Mouse (Mus musculus): ENCODE measurements around the gene Smim6. TPM values are rescaled to one million over a fixed set of nuclear protein-coding genes. Genes with fewer than 3 reads are reported as not detected.

The Smim6 gene
- total and polyA plus RNA-seq, 3 experiments, result 1.2 to 3.8 TPM; not detected in 1

GRCm38 (mm10) chr11:115929818-115930217 is 18.0 kb downstream of the Smim6 start:
- Histone ChIP-seq H3K79me2 (ENCODE audit: control insufficient read depth, insufficient read depth, low read length, poor library complexity) (peaks cover 21% of the 10 kb centered on the region), H3K36me3 (ENCODE audit: control insufficient read depth in 1 of 2, insufficient read depth in 2 of 2, low read length in 2 of 2) (peaks cover 0 to 9% of the 10 kb centered on the region in 2 experiments; a peak in 2 of 4 replicates), H3K9me3 (replicated peaks; ENCODE audit: insufficient read depth, low read length) (no peaks in the 10 kb centered on the region), H3K4me3 (ENCODE audit: control insufficient read depth in 1 of 2, insufficient read depth in 1 of 2, low read depth in 2 of 2, low read length in 2 of 2) (no peak overlapping the region), H3K4me1 (ENCODE audit: control insufficient read depth in 1 of 2, insufficient read depth in 2 of 2, low read length in 2 of 2) (peaks cover 9 to 11% of the 10 kb centered on the region in 2 experiments; a peak in 3 of 4 replicates), H3K27me3 (ENCODE audit: control insufficient read depth in 1 of 2, insufficient read depth in 2 of 2, low read length in 2 of 2) (no peaks in the 10 kb centered on the region), H3K27ac (ENCODE audit: control insufficient read depth, low read depth, low read length) (no peak overlapping the region), H3K9ac (ENCODE audit: control insufficient read depth, low read depth, low read length, poor library complexity, severe bottlenecking) (no peak overlapping the region)
- TF ChIP-seq CHD2 (IDR thresholded peaks at IDR 0.05; ENCODE audit: low read length), result no peak
- no peak for TF ChIP-seq MAX (IDR thresholded peaks at IDR 0.05; ENCODE audit: low read length)
- no peak for TF ChIP-seq CTCF (IDR thresholded peaks at IDR 0.05 in 2 of 3, conservative IDR thresholded peaks at IDR 0.05 in 1 of 3; ENCODE audit: control insufficient read depth in 1 of 3, insufficient read depth in 1 of 3, low read depth in 2 of 3, low read length in 3 of 3, poor library complexity in 1 of 3, severe bottlenecking in 1 of 3)
- no peak for TF ChIP-seq UBTF (IDR thresholded peaks at IDR 0.05; ENCODE audit: borderline replicate concordance, insufficient read depth, low read depth, low read length)
- no peak for TF ChIP-seq KAT2A (conservative IDR thresholded peaks at IDR 0.05; ENCODE audit: low read depth, low read length)
- no peak for TF ChIP-seq CHD1 (IDR thresholded peaks at IDR 0.05; ENCODE audit: low read depth, low read length)
- no peak for TF ChIP-seq TBP (IDR thresholded peaks at IDR 0.05; ENCODE audit: low read depth, low read length)
- no peak for TF ChIP-seq TCF12 (IDR thresholded peaks at IDR 0.05; ENCODE audit: low read depth, low read length)
- TF ChIP-seq RCOR1 (IDR thresholded peaks at IDR 0.05; ENCODE audit: low read depth, low read length), result no peak
- no peak for TF ChIP-seq ZKSCAN1 (IDR thresholded peaks at IDR 0.05; ENCODE audit: low read depth, low read length)
- no peak for TF ChIP-seq HCFC1 (IDR thresholded peaks at IDR 0.05; ENCODE audit: low read depth, low read length)
- no peak for TF ChIP-seq MAZ (IDR thresholded peaks at IDR 0.05; ENCODE audit: low read depth, low read length)
- no peak for DNase-seq (ENCODE audit: low read depth, low spot score)

GRCm38 (mm10) chr11:115931235-115931634 is 19.4 kb downstream of the Smim6 start:
- H3K9me3 ChIP-seq (replicated peaks; ENCODE audit: insufficient read depth, low read length), result no peaks in the 10 kb centered on the region
- no peak overlapping the region for H3K27ac ChIP-seq (ENCODE audit: control insufficient read depth, low read depth, low read length)
- no peak for DNase-seq (ENCODE audit: low read depth, low spot score)
- no peak overlapping the region for H3K9ac ChIP-seq (ENCODE audit: control insufficient read depth, low read depth, low read length, poor library complexity, severe bottlenecking)
- H3K27me3 ChIP-seq (ENCODE audit: control insufficient read depth in 1 of 2, insufficient read depth in 2 of 2, low read length in 2 of 2), result no peaks in the 10 kb centered on the region
- H3K79me2 ChIP-seq (ENCODE audit: control insufficient read depth, insufficient read depth, low read length, poor library complexity), result peaks cover 28% of the 10 kb centered on the region
- peaks cover 4 to 9% of the 10 kb centered on the region in 2 experiments for H3K36me3 ChIP-seq (ENCODE audit: control insufficient read depth in 1 of 2, insufficient read depth in 2 of 2, low read length in 2 of 2)
- no peak for TF ChIP-seq CTCF (IDR thresholded peaks at IDR 0.05 in 2 of 3, conservative IDR thresholded peaks at IDR 0.05 in 1 of 3; ENCODE audit: control insufficient read depth in 1 of 3, insufficient read depth in 1 of 3, low read depth in 2 of 3, low read length in 3 of 3, poor library complexity in 1 of 3, severe bottlenecking in 1 of 3)
- no peak for TF ChIP-seq POLR2AphosphoS5 (IDR thresholded peaks at IDR 0.05; ENCODE audit: borderline replicate concordance, low read depth, low read length)
- no peak for TF ChIP-seq ZKSCAN1 (IDR thresholded peaks at IDR 0.05; ENCODE audit: low read depth, low read length)
- TF ChIP-seq MYB (IDR thresholded peaks at IDR 0.05; ENCODE audit: low read depth, low read length), result no peak
- no peak for TF ChIP-seq USF2 (IDR thresholded peaks at IDR 0.05; ENCODE audit: borderline replicate concordance in 1 of 2, insufficient read depth in 1 of 2, low read depth in 1 of 2, low read length in 2 of 2)
- TF ChIP-seq GATA1 (IDR thresholded peaks at IDR 0.05; ENCODE audit: low read depth, low read length), result no peak
- TF ChIP-seq ZC3H11A (IDR thresholded peaks at IDR 0.05; ENCODE audit: low read depth, low read length), result no peak
- no peak for TF ChIP-seq SMC3 (IDR thresholded peaks at IDR 0.05; ENCODE audit: low read depth, low read length)
- no peak for TF ChIP-seq HCFC1 (IDR thresholded peaks at IDR 0.05; ENCODE audit: low read depth, low read length)
- no peak for TF ChIP-seq CHD2 (IDR thresholded peaks at IDR 0.05; ENCODE audit: low read length)
- no peak for TF ChIP-seq UBTF (IDR thresholded peaks at IDR 0.05; ENCODE audit: borderline replicate concordance, insufficient read depth, low read depth, low read length)
- TF ChIP-seq BHLHE40 (IDR thresholded peaks at IDR 0.05; ENCODE audit: borderline replicate concordance, low read depth, low read length), result no peak
- no peak overlapping the region for H3K4me3 ChIP-seq (ENCODE audit: control insufficient read depth in 1 of 2, insufficient read depth in 1 of 2, low read depth in 2 of 2, low read length in 2 of 2)
- H3K4me1 ChIP-seq (ENCODE audit: control insufficient read depth in 1 of 2, insufficient read depth in 2 of 2, low read length in 2 of 2), result peaks cover 9 to 11% of the 10 kb centered on the region in 2 experiments; a peak in 3 of 4 replicates

Data from MEL (cell line).